Mouse (Mus musculus) embryonic fibroblast, embryonic 13.5 days (primary cell): ENCODE measurements around the gene Glud1. TPM values are rescaled to one million over a fixed set of nuclear protein-coding genes. Genes with fewer than 3 reads are reported as not detected.

Experiments
- H3K27ac ChIP-seq: 2 replicates; pipeline ENCODE4 v1.5.1; 2012; ENCODE audit warnings: low read length, control low read depth, inconsistent platforms; ENCODE audit not compliant: insufficient read depth
- H3K4me1 ChIP-seq: 2 replicates; pipeline ENCODE4 v1.6.1; 2011; ENCODE audit warnings: low read length; ENCODE audit not compliant: control insufficient read depth, insufficient read depth
- H3K4me3 ChIP-seq: 2 replicates; pipeline ENCODE4 v1.5.1; 2011; ENCODE audit warnings: mild to moderate bottlenecking, control low read depth, low read length; ENCODE audit not compliant: insufficient read depth
- CTCF ChIP-seq: IDR thresholded peaks from 2 replicates; pipeline ENCODE4 v1.5.1; 2011; ENCODE audit warnings: mild to moderate bottlenecking, control low read depth, low read length, moderate library complexity, borderline replicate concordance; ENCODE audit not compliant: insufficient read depth
- POLR2A ChIP-seq: IDR thresholded peaks from 2 replicates; pipeline ENCODE4 v1.6.1; 2011; ENCODE audit warnings: low read depth, mild to moderate bottlenecking, control low read depth, low read length, moderate library complexity
- polyA plus RNA-seq: library from polyadenylated mRNA; stranded (reverse); fragments of >200 nt; gene quantifications from 2 replicates; pipeline ENCODE4 v1.2.4, GENCODE M21; 2011; ENCODE audit warnings: low read depth; ENCODE audit not compliant: missing spikeins, insufficient read length

Gene Glud1
- polyA plus RNA-seq: 159 and 181 TPM in 2 replicates

- no peak for TF ChIP-seq CTCF
- peak; percentile 94 for TF ChIP-seq POLR2A
- Histone ChIP-seq H3K27ac (peak within 1 kb of the TSS; percentile 91), H3K4me3 (peak within 1 kb of the TSS; percentile 99), H3K4me1 (peaks cover 3% of the 10 kb centered on the region; the same call in 1 of the 2 replicates)
These were observed at the start of gene Glud1, which contains the start of gene Shld2 for GRCm38 (mm10) chr14:34310234-34310965. TSS of gene Glud1 (plus strand) at chr14:34310727. TSS of gene Shld2 (minus strand) at chr14:34310493.

- Histone ChIP-seq H3K4me1 (no peaks in the 10 kb centered on the region), H3K4me3 (no peak overlapping the region), H3K27ac (no peak overlapping the region)
- TF ChIP-seq CTCF (no peak), POLR2A (no peak)
These were observed 42.5 kb upstream of the Glud1 start for GRCm38 (mm10) chr14:34268046-34268445.

GRCm38 (mm10) chr14:34273280-34273679 is 37.2 kb upstream of the Glud1 start:
- Histone ChIP-seq H3K4me1 (no peaks in the 10 kb centered on the region), H3K4me3 (no peak overlapping the region), H3K27ac (no peak overlapping the region)
- TF ChIP-seq POLR2A: no peak
- TF ChIP-seq CTCF: no peak

GRCm38 (mm10) chr14:34274141-34274540 is 36.4 kb upstream of the Glud1 start:
- Histone ChIP-seq H3K4me1 (no peaks in the 10 kb centered on the region), H3K4me3 (no peak overlapping the region), H3K27ac (no peak overlapping the region)
- TF ChIP-seq CTCF (no peak), POLR2A (no peak)

- Histone ChIP-seq H3K4me3 (no peak overlapping the region), H3K4me1 (no peaks in the 10 kb centered on the region), H3K27ac (no peak overlapping the region)
- no peak for TF ChIP-seq CTCF
These were observed 35.3 kb upstream of the Glud1 start for GRCm38 (mm10) chr14:34275225-34275624.

GRCm38 (mm10) chr14:34279726-34280125 is 30.8 kb upstream of the Glud1 start:
- Histone ChIP-seq H3K4me3 (no peak overlapping the region), H3K27ac (no peak overlapping the region), H3K4me1 (no peaks in the 10 kb centered on the region)
- TF ChIP-seq POLR2A (no peak), CTCF (no peak)

- H3K27ac ChIP-seq: no peak overlapping the region
- H3K4me3 ChIP-seq: no peak overlapping the region
- TF ChIP-seq CTCF (no peak), POLR2A (no peak)
- peaks cover 4% of the 10 kb centered on the region; the same call in 1 of the 2 replicates for H3K4me1 ChIP-seq
These were observed 29.7 kb upstream of the Glud1 start for GRCm38 (mm10) chr14:34280798-34281197.

GRCm38 (mm10) chr14:34281736-34282269 is 28.7 kb upstream of the Glud1 start:
- Histone ChIP-seq H3K27ac (no peak overlapping the region), H3K4me3 (no peak overlapping the region), H3K4me1 (peaks cover 4% of the 10 kb centered on the region; the same call in 1 of the 2 replicates)
- TF ChIP-seq POLR2A: no peak
- no peak for TF ChIP-seq CTCF

GRCm38 (mm10) chr14:34288396-34288795 is 22.1 kb upstream of the Glud1 start:
- no peak for TF ChIP-seq POLR2A
- TF ChIP-seq CTCF: no peak
- H3K4me3 ChIP-seq: no peak overlapping the region
- H3K27ac ChIP-seq: no peak overlapping the region
- H3K4me1 ChIP-seq: peaks cover 4% of the 10 kb centered on the region; the same call in 1 of the 2 replicates

- TF ChIP-seq CTCF (no peak), POLR2A (no peak)
- Histone ChIP-seq H3K4me1 (peaks cover 4% of the 10 kb centered on the region; the same call in 1 of the 2 replicates), H3K27ac (no peak overlapping the region), H3K4me3 (no peak overlapping the region)
These were observed 21.1 kb upstream of the Glud1 start for GRCm38 (mm10) chr14:34289259-34290015.
